Mouse (Mus musculus): ENCODE measurements at regions not wholly inside any gene's neighbourhood (a gene's known extent, or its start where the extent isn't known, plus 50 kb on each side); places are given as distances from the start of the nearest gene placed in this dataset.
"Not testable (repeated sequence)": the region's sequence is repeated elsewhere in the genome, so short reads cannot be mapped to it uniquely, and the experiment has no call there.

GRCm38 (mm10) chr5:68428822-68429548 lies 397.4 kb downstream of the Grxcr1 start:
- not testable (repeated sequence) for DNase-seq

- peak; percentile 4 for DNase-seq
Observed at GRCm38 (mm10) chr5:68470162-68470561, 438.5 kb downstream of the Grxcr1 start.

- not testable (repeated sequence) for DNase-seq
Observed at GRCm38 (mm10) chr5:68471300-68471699, 439.7 kb downstream of the Grxcr1 start.

All from adrenal gland, adult 2 months (tissue).